Mouse (Mus musculus) regulatory T cell (primary cell): ENCODE data around the gene Zfp989.
"Not testable (repeated sequence)": the region's sequence is repeated elsewhere in the genome, so short reads cannot be mapped to it uniquely, and the experiment has no call there.

Experiments used
- in situ Hi-C: fragments of 300-600 bp; cut with MboI, MseI; formaldehyde crosslinking; loops from one replicate; pipeline ENCODE4 v1.15.1; 2025; ENCODE audit warnings: high pct_unique_total_duplicates

Gene Zfp989

GRCm38 (mm10) chr4:146971757-146972156 is at the start of gene Zfp989:
Zfp989 (plus strand) TSS chr4:146971976.
- in situ Hi-C loops: loop anchor here (5.0 to 25.0 kb wide), 3 partner anchors 261 to 1534 kb away; partner anchors contain the start of gene Zfp980

- in situ Hi-C loops: loop anchor here (25.0 kb wide), 1 partner anchor 1095 kb away; no protein-coding TSS in a partner anchor
Observed at GRCm38 (mm10) chr4:146932311-146933082, 39.3 kb upstream of the Zfp989 start.

- in situ Hi-C loops: loop anchor here (25.0 kb wide), 1 partner anchor 1104 kb away; no protein-coding TSS in a partner anchor
Observed at GRCm38 (mm10) chr4:146941691-146942090, 30.1 kb upstream of the Zfp989 start.

- in situ Hi-C loops: not testable (repeated sequence)
Observed at GRCm38 (mm10) chr4:146976581-146976980, 4.8 kb downstream of the Zfp989 start.

- in situ Hi-C loops: loop anchor here (5.0 kb wide), 1 partner anchor 521 kb away; no protein-coding TSS in a partner anchor
Observed at GRCm38 (mm10) chr4:147018400-147018799, 46.6 kb downstream of the Zfp989 start.

- in situ Hi-C loops: not testable (repeated sequence)
Observed at GRCm38 (mm10) chr4:147021550-147021949, 49.8 kb downstream of the Zfp989 start, which contains the start of gene Rex2. Rex2 (plus strand) TSS chr4:147021850.

- in situ Hi-C loops: not testable (repeated sequence)
Observed at GRCm38 (mm10) chr4:147026374-147026773, 54.6 kb downstream of the Zfp989 start.

GRCm38 (mm10) chr4:147031308-147032036 is 59.7 kb downstream of the Zfp989 start:
- in situ Hi-C loops: loop anchor here (5.0 kb wide), 3 partner anchors 741 to 1349 kb away; no protein-coding TSS in a partner anchor
